Mouse (Mus musculus): ENCODE measurements around the gene Cyp27b1. TPM values are rescaled to one million over a fixed set of nuclear protein-coding genes. Genes with fewer than 3 reads are reported as not detected.
A peak's percentile ranks its signal among the peaks of the same experiment; 100 is the strongest.
"Not testable (repeated sequence)": the region's sequence is repeated elsewhere in the genome, so short reads cannot be mapped to it uniquely, and the experiment has no call there.

Cyp27b1 gene
- total RNA-seq, 4 experiments from 2014 or later: 0.41 to 0.83 (median 0.53) TPM

DNA sequence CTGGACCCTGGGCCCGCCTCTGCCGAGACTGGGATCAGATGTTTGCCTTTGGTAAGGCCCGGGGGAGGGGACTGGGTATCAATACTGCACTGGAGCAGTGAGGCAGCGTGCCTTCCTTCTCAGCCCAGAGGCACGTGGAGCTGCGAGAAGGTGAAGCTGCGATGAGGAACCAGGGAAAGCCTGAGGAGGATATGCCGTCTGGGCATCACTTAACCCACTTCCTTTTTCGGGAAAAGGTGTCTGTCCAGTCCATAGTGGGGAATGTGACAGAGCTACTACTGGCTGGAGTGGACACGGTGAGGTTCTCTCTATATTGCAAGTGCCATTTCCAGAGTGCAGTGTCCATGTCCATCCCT, 2.0 kb downstream of the Cyp27b1 start:
- no peak for DNase-seq

DNA sequence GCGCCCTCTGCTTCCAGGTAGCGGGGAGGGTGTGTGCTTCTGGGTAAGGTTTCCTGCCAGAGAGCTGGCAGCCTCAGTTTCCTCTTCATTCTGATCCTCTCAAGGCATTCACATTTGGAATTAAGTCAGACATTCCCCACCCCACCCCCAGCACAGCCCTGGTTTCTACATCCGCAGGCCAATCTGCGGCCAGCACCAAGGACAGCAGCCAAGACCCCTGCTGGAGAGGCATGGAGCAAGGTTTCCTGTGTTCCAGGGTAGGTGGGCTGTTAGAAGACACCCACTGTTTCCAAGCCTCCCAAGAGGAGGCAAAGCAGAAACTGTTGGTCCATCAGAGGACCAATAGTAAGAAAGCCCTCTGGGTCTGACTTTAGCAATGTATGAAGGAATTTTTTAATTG, 6.6 kb downstream of the Cyp27b1 start:
- no peak for DNase-seq

DNA sequence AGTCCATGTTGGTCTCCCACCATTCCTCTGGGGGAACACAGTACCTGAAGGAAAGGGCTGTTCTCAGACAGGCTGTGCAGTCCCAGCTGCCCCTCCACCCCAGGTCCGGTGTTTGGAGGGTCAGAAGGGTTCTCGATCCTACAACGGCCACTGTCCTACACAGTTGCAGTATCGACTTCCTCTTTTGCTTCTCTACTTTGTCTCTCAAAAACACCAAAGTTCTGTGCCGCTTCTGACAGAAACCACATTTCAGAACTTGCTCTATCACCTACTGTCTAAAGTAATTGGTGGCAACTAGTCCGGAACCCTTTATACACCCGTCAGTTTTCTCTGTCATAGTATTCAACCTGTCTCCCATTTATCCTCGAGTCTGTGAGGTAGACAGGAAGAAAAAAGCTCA, 7.4 kb downstream of the Cyp27b1 start:
- no peak for DNase-seq

DNA sequence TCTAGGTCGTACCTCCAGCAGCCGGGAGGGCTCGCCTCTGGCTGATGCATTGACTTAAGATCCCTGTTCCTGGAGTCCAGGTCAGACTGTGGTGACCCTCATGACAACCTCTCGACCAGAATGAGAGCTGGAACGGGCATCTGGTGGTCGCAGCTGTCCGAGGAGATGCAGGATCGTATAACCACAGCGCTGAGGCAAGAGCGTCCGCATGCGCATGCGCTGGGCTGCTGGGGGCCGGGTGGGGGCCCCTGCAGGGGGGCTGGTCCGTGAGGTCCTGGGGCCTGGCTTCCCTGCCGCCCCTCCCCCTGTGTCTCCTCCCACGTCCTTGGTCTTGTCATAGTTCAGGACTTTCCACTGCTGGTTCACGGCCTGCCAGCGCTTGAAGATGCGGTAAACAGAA, 8.4 kb downstream of the Cyp27b1 start:
- no peak for DNase-seq

DNA sequence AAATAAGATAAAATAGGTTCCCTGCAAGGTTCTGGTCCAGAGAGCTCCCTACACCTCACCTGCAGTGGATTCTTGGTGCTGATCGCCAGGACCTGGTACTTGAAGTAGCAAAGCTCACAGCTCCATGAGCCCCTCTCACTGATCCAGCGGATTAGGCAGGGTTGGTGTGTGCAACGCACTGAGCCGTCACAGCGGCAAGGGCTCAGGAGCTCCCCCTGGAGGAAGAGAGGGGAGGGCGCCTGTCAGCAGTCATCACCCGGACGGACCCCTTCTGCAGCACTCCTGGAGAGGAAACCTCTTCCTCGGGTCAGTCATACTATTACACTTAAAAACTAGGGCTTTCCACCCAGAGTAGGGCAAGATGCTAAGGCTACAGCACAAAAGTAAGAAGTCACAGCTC, 10.1 kb downstream of the Cyp27b1 start:
- no peak for DNase-seq

DNA sequence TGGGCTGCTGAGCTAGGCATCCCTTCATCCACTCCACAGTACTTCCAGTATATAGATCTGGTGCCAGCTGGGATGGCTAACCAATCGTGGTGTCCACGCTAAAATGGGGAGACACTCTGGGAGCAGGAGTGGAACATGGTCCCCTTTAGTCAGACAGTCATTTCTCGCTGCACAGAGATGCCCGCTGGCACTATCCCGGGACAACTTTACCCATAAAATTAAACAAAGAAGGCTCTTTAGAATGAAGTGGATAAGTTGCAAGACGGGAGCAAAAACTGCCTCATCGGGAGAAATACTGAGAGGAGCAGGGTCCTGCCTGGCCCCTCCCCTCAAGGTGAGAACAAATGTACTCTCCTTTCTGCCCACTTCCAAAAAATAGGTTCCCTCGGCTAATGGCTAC, 10.7 kb downstream of the Cyp27b1 start:
- DNase-seq: no peak

DNA sequence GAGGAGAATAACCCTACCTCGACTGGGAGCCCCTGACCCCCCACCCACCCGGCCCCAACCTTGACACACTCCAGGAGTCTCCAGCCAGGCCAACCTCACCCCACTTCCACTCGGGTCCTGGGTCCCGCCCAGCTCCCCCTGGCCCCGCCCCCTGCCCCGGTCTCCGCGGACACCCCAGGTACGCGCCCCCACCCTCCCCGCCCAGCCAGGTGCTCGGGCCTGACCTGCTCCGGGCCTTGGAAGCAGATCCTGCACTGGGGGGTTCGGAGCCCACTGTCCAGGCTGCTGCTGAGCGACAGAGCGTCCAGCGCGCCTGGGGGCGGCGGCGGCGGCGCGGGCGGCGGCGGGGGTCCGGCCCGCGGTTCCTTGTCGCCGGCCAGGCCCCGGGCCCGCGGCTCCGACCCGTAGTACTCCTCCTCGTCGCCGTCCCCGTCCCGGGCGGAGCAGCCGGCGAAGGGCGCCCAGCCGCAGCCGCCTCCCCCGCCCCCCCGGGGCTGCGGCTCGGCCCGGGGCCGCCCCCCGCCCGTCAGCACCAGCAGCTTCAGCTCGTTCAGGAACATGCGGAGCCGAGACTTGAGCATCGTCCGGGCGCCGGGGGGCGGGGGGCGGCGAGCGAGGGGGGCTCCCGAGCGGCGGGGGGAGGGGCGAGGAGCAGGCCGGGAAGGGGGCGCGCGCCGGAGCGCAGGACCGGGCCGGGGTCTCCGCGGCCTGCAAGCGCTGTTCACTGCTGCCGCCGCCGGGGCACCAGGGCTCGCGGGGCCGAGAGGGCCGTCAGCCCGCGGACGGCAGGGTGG, 11.3 kb downstream of the Cyp27b1 start:
- DNase-seq: no peak

DNA sequence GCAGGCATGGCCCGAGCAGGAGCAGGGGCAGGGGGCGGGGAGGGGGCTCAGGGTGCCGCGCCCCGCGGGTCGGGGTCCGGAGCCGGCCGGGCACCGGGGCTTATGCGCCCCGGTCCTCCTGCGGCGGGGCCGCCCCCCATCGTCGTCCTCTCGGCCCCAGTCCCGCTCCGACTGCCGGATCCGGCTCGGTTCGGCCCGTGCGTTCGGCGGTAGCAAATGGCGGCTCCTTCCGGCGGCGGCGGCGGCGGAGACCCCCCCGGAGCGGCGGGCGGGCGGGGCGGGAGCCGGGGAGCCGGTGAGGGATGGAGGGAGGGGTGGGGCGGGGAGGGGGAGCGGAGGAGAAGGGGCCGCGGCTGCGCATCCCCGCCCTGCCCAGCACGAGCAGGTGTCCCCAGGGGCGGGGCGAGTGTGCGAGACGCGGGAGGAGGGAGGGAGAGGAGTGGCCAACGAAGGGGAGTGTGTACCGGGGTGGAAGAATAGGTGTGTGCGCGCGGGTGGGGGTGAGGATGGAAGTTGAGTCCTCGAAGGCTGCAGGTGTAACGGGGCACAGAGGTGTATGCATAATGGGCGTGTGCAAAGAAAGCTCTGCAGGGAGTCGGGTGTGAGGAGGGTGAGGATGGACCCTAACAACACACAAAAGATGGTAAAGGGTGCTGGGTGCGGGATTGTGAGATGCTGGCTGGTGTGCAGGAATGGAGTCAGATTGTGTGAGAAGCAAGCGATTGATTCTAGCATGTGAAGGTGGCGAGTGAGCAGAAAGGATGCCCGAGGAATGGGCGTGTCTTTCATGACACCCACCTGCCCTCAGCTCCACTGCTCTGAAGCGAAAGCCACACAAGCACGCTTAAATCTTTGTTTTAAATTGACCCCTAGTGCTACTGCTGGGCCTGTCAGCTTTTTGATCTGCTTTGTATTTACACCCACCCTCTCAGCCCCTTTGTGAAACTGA, 12.2 kb downstream of the Cyp27b1 start, which contains the start of gene March9:
March9 (minus strand) TSS at position 217 of the 949 bp plus-strand sequence.
- DNase-seq: peak; percentile 81

DNA sequence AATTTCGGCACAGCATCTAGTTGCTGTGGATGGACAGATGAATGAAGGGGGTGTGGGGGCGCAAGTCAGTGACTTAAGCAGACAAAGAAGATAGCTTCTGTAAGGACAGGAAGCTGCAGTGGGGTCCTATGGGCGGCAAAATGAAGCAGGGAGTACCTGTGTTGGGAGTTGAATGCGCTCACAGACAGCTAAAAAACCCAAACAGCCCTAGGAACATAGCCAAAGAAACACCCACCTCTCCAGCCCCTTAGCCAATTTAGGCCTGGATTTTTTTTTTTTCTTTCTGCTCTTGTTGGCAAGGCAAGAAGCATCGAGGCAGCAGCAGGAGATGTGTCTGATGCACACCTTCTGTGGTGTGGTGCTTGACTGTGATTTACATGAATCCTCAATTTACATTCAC, 13.0 kb downstream of the Cyp27b1 start:
- DNase-seq: no peak

DNA sequence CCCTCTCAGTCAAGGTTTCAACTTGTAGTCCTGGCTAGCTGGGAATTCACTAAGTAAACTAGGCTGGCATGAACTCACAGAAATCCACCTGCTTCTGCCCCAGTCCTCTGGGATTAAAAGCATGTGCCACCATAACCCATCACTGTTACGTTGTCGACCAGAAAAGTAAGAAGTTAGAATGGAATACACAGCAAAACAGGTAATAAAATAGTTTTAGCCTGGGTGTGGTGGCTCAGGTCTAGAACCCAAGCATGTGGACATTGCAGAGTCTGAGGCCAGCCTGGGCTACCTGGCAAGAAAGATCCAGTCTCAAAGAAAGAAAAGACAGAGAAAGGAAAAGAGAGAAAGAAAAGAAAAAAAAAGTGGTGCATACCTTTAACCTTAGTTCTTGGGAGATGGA, 13.5 kb downstream of the Cyp27b1 start:
- no peak for DNase-seq

DNA sequence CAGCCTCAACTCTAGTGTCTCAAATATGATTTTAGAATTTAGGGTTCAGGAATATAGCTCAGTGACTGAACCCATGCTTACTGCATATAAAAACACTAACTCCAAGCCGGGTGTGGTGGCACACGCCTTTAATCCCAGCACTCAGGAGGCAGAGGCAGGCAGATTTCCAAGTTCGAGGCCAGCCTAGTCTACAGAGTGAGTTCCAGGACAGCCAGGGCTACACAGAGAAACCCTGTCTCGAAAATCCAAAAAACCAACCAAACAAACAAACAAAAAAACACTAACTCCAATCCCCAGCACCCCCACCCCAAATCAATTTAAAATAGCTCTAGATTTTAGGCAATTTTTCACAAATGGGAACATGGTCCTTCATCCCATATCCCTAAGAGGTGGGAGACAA, 14.1 kb downstream of the Cyp27b1 start:
- not testable (repeated sequence) for DNase-seq

DNA sequence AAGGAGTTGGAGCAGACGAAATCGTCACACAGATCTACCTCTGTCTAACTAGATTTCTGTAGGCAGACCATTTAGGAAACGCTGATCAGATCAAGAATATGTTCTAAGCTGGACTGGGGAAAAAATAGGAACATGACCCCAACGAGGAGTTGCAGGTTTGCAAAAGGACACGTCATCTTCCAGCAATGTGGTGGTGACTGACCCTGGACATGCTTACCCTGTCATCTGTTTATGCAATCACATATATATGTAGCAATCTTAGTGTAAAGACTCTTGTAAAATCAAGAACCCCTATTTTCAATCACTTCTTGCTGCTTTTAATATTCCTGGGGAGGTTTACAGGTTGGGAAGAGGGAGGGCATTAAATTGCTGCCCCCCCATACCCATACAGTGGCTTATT, 14.5 kb downstream of the Cyp27b1 start:
- DNase-seq: no peak

DNA sequence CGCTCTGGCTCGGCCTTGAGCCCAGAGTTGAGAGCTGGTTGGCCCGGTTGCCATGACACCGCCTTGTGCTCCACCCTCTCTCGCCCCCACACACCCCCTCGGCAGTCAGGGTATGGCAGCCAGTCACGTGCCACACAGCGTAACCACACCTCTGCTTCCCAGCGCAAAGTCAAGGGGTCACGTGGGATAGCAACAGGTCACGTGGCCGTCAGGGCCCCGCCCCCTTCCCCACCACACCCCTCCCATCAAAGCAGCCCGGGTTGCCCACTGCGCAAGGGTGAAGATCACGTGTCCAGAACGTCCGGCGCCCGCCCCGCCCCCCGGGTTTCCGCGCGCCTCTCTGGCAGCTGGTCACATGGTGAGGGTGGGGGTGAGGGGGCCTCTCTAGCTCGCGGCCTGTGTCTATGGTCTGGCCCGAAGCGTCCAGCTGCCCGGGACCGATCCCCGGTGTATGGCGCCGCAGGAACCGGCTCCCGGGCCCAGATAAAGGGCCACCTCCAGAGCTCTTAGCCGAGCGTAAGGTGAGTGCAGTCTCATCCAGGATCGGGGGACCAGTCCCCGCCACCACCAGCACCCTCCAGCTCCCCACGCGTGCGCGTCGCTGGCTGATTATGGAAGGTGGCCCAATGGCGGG, 15.3 kb downstream of the Cyp27b1 start, which contains the start of gene Cdk4:
Cdk4 (plus strand) TSS at position 296 of the 634 bp plus-strand sequence.
- DNase-seq: peak; percentile 98

DNA sequence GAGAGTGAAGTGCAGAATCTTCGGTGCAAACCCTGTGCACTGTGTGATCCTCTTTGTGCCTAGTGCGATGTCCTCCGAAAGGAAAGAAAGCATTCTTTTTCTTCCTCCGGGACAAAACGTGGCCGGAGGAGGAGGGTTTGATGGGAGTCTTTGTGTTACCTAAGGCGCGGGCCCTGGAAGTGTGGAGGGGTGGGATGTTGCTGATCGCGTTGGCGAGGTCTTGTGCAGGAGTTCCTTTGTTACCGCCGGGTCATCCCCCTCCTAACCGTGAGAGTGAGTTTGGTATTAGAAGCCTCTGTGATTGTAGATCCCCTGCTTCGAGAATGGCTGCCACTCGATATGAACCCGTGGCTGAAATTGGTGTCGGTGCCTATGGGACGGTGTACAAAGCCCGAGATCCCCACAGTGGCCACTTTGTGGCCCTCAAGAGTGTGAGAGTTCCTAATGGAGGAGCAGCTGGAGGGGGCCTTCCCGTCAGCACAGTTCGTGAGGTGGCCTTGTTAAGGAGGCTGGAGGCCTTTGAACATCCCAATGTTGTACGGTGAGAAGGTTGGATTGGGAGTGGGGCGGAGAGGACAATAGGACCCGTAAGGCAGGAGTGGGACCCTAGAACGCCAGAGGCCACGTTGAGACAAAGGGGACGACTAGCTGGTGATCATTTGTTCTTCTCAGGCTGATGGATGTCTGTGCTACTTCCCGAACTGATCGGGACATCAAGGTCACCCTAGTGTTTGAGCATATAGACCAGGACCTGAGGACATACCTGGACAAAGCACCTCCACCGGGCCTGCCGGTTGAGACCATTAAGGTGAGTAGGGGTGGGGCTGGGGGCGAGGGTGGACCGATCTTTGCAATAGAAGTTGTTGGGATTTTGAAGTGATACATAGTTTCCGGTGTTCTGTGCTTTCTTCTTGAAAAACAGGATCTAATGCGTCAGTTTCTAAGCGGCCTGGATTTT, 16.1 kb downstream of the Cyp27b1 start:
- DNase-seq: no peak

DNA sequence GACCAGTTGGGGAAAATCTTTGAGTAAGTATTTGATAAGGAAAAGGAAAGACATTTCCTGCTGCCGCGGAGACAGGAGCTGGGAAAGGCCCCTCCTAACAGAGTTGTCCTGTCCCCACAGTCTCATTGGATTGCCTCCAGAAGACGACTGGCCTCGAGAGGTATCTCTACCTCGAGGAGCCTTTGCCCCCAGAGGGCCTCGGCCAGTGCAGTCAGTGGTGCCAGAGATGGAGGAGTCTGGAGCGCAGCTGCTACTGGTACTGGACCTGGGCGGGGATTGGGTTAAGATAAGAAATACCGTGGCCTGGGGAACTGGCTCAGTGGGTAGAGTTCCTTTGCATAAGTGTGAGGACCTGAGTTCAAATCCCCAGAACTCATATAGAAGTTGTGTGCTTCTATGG, 17.9 kb downstream of the Cyp27b1 start:
- no peak for DNase-seq

DNA sequence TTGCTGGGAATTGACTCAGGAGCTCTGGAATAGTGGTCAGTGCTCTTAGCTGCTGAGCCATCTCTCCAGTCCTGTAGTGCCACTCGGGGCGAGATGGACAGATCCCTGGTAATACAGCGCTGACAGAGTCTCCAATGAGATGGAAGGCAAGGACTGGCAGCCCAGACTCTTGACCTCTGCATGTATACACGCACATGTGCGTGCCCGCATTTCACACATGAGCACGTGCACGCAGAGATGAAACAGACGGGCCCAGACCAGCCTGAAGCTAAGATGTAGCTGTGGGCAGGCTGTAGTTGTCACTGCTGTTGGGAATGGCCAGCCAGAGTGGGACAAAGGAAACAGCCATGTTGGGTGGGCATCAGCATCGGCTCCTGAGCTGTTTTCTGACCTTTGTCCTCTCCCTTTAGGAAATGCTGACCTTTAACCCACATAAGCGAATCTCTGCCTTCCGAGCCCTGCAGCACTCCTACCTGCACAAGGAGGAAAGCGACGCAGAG, 18.5 kb downstream of the Cyp27b1 start:
- no peak for DNase-seq

DNA sequence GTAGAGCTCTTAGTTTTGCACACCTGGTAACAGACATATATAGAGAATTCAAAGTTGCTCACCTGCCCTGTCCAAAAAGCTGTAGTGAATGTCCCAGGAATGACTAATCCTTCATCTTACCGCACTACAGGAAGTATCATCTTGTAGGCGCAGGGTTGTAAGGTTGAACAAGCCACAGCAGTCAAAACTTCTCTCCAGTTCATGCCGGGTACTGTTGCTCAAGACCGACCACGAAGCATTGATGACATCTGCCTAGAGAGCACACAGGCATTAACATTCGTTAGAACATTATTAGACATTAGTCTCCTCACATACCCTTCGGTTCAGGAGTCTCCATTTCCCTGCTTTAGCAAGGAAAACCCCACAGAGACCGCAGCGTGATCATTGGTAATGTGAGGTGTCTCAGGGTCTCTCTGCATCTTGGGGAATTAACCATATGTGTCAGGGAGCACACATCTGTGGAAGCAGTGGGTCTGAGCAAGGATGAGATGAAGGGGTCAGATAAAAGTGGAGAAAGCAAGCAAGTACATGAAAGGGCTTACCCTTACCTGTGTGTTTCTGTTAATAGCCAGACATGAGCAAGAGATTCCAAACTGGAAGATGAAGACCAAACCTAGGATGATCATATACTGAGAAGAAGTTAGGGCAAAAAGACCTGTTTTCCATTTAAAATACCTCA, 20.4 kb downstream of the Cyp27b1 start:
- DNase-seq: no peak

DNA sequence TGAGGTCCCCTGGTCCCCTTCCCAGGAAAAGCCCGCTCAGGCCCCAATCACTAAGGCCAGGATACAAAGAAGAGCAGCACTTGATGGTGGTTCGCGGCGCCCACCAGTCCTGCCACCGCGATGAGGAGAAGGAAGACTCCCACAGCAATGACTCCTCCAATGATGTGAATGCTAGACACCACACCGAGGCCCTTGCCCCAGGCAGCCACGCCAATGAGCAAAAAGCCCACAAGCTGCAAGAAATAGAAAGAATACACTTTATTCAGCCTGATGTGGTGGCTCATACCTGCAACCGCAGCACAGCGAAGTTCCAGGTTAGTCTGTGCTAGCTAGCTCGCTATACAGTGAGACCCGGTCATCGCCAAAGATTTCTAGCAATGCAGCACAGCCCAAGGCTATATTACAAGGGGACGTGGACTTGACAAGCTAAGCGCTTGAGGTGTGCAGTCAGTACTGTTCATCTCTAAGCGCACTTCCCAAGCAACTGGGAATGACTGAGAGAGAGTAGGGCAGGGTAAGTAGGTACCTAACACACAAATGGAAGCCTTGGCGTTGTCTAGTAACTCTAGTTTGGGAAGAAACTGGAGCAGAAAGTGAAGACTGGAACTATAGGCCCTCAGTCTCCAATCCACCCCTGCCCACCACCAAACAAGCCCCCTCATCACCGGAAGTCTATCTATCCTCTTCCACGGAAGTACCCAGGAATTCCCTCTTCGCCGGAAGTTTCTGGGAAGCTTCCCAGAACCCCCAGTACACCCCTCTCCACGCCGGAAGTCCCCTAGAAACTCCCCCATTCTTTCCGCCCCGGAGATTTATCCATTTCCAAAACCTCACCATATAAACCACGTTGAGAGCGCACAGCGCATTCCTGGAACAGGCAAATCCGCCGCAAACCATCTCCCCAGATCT, 21.5 kb downstream of the Cyp27b1 start:
- DNase-seq: no peak

DNA sequence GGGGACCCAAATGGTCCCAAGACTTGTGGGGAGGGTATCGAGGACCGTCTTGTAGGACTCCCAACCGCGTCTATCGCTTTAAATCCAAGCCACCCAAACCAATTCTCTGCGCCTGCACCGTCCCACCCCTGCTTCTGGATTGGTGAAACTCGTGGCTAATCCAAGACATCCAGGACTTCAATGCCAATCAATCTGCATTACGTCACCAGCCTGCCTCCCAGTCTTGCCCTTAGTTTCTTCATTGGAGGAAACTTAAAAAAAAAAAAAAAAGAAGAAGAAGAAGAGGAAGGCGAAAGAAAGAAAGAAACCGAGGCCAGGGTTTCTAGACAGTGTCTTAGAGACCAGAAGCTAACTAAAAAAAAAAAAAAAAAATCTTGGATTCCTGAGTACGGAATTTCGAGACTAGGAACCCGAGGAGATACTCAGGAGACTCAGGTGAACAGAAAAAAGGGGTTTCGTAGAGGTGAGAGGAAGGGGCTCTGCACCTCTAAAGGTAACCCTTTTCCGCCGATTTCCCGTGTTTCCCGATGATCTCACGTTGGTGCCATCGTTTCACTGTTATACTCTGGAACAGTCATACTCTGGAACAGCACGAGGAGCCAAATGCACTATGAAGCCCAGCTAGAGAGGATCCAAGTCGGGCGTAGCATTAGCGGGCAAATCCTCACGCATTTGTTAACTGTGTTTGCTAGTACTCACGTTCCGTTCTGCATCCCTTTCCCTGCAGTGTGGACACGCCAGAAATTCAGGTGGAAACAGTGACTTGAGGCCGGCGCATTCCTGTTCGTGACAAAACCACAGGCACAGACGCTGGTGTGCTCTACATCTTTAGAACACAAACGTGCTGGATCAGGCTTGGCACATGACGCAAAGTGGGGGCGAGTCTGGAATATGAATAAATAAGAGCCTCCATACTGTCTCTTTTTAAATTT, 22.4 kb downstream of the Cyp27b1 start, which contains the start of gene Tspan31:
Tspan31 (minus strand) TSS at position 75 of the 932 bp plus-strand sequence.
- DNase-seq: peak; percentile 94

Data from adrenal gland, adult 8-10 months (tissue).